Mouse (Mus musculus) retina, embryonic 14.5 days (tissue): ENCODE data around the gene Olfr1328.
"Not testable (repeated sequence)": the region's sequence is repeated elsewhere in the genome, so short reads cannot be mapped to it uniquely, and the experiment has no call there.

Experiments used
- DNase-seq: peaks from one replicate; pipeline ENCODE4 v3.0.0-alpha.2; 2015; ENCODE audit warnings: low spot score

Olfr1328 gene

DNA sequence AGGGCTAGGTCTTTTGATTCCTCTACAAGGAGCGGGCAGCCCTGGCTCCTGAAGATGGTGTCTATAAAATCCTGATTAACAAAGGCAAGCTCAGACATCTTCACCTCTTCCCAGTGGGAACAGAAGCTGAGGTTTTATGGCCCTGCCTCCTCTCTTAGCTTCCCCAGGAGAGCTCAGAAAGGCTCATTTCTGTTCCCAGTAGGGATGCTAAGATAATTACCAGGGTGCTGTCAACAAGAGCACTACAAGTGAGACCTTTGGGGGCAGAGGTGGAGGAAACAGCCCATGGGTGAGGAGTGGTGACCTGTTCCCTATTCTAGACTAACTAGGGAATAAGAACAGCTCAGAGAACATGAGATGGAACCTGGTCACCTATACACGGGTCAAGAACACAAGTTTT, at the start of gene Olfr1328:
Gene Olfr1328 (minus strand): TSS at position 101 of the 400 bp plus-strand sequence.
- DNase-seq = no peak

DNA sequence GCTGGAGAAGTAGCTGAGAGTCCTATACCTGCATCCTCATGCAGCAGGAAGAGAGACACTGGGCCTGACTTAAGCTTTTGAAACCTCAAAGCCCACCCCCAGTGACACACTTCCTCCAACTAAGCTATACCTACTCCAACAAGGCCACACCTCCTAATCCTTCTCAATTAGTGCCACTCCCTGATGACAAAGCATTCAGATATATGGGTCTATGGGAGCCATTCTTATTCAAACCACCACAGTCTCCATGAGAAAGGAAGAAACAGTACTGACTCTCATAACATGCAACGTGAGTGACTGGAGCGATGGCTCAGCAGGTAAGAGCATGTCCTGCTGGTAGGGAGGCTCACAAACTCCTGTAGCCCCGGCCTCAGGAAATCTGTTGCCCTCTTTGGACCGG, 46.9 kb upstream of the Olfr1328 start:
- no peak for DNase-seq

DNA sequence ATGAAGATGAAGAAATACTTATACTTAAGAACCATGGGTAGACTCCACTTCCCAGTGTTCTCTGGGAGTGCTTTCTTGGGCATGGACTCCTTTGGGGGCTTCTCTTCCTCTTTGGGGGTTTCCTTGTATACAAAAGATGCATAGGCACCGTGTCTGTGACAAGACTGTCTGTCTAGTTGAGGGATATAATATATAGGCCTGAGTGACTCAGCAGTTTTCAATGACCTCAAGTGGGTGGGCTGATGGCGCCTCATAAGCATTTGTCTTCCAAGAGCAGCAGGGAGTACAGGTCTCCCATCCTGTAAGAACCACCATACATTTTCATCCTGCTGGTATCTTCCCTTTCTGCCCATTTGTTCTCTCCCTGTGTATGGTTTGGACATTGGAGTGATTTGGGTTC, 34.9 kb upstream of the Olfr1328 start:
- DNase-seq = no peak

DNA sequence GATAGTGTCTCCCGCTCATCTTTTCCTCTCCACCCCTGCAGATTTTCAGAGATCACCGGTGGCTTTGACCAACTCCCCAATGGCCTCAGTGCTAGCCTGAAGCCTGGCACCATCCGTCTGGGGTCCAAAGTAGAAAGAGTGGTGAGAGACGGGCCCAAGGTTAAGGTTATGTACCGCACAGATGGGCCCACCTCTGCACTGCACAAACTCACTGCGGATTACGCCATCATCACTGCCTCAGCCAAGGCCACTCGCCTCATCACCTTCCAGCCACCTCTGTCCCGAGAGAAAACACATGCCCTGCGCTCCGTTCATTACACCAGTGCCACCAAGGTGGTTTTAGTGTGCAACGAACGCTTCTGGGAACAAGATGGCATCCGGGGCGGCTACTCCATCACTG, 29.3 kb upstream of the Olfr1328 start:
- no peak for DNase-seq

DNA sequence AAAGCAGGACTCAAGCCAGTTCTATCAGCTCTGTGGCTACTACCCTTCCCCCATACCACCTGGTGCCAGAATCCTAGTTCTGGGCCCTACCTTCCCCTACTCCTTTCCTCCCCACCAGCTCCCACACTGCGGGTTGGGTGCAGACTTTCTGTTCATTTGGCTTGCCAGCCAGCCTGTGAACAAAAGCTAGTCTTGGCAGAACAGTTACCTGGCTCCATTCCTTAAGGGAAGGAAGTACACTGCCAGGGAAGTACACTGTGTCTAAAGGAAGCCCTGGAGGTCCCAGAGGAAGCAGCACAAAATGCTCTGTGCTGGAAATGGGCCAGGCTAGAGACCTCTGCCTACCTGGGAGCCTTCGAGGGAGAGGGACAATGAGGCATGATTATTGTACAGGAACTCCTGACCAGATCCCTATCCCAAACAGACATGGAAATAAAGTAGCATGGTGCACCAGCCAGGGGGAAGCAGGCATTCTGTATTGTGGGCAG, 22.8 kb upstream of the Olfr1328 start, which contains the start of gene Lao1:
Gene Lao1 (plus strand): TSS at position 438 of the 488 bp plus-strand sequence.
- no peak for DNase-seq

DNA sequence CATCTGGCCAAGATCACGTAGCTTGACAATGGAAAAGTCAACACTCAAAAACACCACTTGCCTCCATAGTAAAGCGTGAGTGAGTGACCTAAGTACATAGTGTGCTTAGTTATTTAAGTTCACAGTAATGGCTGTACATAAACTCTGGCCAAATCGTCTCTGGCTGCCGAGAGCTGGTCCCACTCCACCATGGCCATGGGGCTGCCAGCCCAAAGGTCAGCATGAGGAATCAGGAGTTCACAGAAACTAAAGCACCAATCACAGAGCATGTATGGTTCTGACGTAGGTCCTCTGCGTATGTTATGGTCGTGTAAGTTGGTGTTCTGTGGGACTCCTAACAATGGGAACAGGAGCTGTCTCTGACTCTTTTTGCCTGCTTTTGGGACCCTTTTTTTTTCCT, 20.4 kb upstream of the Olfr1328 start:
- no peak for DNase-seq

DNA sequence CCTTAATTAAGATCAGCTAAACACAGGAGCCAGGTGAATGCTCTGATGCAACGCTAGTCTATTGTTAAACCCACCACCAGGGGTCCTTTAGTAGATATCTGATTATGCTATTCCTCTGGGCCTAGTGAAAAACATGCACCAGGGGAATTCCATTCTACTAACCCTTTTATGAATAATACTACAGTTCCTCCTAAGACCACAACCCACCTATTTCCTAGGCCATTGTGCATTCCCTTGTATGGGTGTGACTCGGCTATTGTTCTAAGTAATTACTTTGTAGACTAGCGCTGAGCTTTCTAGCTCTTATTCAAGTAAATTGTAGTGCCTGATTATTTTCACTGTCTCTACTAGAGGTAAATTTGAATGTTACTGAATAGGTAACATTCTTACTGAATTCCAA, 7.1 kb downstream of the Olfr1328 start:
- DNase-seq = not testable (repeated sequence)

DNA sequence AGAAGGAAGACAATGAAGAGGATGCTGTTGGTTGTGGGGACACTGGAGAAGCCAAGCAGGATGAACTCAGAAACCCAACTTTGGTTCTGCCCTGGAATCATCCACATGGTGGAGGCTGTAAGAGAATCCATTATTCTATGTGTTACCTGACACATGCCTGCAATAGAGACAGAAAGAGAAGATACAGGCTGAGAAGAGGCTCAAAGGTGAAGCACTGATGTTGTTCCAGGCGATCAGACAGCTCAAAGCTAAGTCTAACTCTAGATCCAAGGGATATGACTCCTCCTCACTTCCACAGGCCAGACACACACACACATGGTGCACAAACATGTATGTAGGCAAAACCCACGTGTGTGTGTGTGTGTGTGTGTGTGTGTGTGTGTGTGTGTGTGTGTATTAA, 21.0 kb downstream of the Olfr1328 start, which contains the start of gene Olfr1329:
Gene Olfr1329 (minus strand): TSS at position 101 of the 400 bp plus-strand sequence.
- DNase-seq = not testable (repeated sequence)

DNA sequence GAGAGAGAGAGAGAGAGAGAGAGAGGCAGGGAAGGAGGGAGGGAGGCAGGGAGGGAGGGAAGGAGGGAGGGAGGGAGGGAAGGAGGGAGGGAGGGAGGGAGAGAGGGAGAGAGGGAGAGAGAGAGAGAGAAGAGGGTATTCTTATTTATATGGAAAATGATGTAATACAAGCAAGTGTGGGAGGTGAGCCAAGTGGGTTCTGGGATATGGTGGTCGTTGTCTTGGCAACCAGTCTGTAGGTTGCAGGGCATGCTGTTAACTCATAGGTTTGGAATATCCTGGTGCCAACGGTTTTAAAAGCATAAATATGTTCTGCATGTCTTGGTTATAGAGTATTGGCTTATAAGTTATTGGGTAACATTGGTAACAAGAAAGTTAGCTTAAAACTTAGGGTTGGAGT, 36.4 kb downstream of the Olfr1328 start:
- no peak for DNase-seq

DNA sequence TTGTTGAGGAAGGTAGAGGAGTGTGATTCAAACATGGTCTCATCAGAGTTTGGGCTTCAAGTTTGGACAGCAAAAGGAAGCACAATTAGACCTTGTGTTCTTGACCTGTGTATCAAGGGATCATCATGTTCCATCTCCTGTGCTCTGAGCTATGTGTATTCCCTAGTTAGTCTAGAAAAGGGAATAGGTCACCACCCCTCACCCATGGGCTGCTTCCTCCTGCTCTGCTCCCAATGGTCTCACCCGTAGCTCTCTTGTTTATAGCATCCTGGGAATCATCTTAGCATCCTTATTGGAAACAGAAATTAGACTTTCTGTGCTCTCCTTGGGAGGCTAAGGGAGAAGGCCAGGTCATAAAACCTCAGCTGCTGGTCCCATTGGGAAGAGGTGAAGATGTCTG, 50.1 kb downstream of the Olfr1328 start, which contains the start of gene Olfr1330:
Gene Olfr1330 (plus strand): TSS at position 301 of the 400 bp plus-strand sequence.
- DNase-seq = no peak
